Mouse (Mus musculus) neural tube, embryonic 14.5 days (tissue): ENCODE measurements around the gene Mtfp1. TPM values are rescaled to one million over a fixed set of nuclear protein-coding genes. Genes with fewer than 3 reads are reported as not detected.

Source experiments
- ATAC-seq: fragments of 200-750 bp; cut with Nextera tagmentation; 2 replicates; pipeline ENCODE4 v1.8.0; 2017; ENCODE audit warnings: low read depth, mild to moderate bottlenecking, moderate TSS enrichment, moderate library complexity
- H3K27ac ChIP-seq: fragments of 300-500 bp; sonication (generic); 2 replicates; pipeline ENCODE4 v1.5.1; 2014; ENCODE audit warnings: low read depth, mild to moderate bottlenecking, control low read depth, low read length, moderate library complexity, mixed read lengths
- H3K27me3 ChIP-seq: fragments of 300-500 bp; sonication (generic); 2 replicates; pipeline ENCODE4 v1.6.1; 2014; ENCODE audit warnings: low read length; ENCODE audit not compliant: control insufficient read depth, insufficient read depth
- H3K36me3 ChIP-seq: fragments of 300-500 bp; sonication (generic); 2 replicates; pipeline ENCODE4 v1.6.1; 2014; ENCODE audit warnings: low read length, mixed read lengths; ENCODE audit not compliant: control insufficient read depth, insufficient read depth
- H3K4me1 ChIP-seq: fragments of 300-500 bp; sonication (generic); 2 replicates; pipeline ENCODE4 v1.6.1; 2014; ENCODE audit warnings: low read length; ENCODE audit not compliant: control insufficient read depth, insufficient read depth
- H3K4me2 ChIP-seq: fragments of 300-500 bp; sonication (generic); 2 replicates; pipeline ENCODE4 v1.6.1; 2014; ENCODE audit warnings: mild to moderate bottlenecking, low read depth, low read length, control low read depth
- H3K4me3 ChIP-seq: fragments of 300-500 bp; sonication (generic); 2 replicates; pipeline ENCODE4 v1.5.1; 2014; ENCODE audit warnings: low read depth, low read length, control low read depth, mixed read lengths
- H3K9ac ChIP-seq: fragments of 300-500 bp; sonication (generic); replicated peaks from 2 replicates; pipeline ENCODE4 v1.6.1; 2014; ENCODE audit warnings: low read depth, mild to moderate bottlenecking, control low read depth, low read length, mixed read lengths
- H3K9me3 ChIP-seq: fragments of 300-500 bp; sonication (generic); 2 replicates; pipeline ENCODE4 v1.6.1; 2016; ENCODE audit warnings: low read length; ENCODE audit not compliant: control insufficient read depth
- WGBS: fragments of 180-500 bp; shearing (Covaris S2); extraction: QIAGEN DNeasy Blood & Tissue Kit; methylation state at CpG from one replicate; pipeline ENCODE4 v1.1.7; 2014; 5-methylcytosine and 5-hydroxymethylcytosine counted together
- polyA plus RNA-seq: library from polyadenylated mRNA; unstranded; fragments of >200 nt; fragmentation: Nextera tagmentation; extraction: Ambion mirVana; gene quantifications from 2 replicates; pipeline ENCODE4 v1.2.1, GENCODE M21; 2014

Mtfp1 gene
- polyA plus RNA-seq, result 8.4 and 12.3 TPM in 2 replicates

DNA sequence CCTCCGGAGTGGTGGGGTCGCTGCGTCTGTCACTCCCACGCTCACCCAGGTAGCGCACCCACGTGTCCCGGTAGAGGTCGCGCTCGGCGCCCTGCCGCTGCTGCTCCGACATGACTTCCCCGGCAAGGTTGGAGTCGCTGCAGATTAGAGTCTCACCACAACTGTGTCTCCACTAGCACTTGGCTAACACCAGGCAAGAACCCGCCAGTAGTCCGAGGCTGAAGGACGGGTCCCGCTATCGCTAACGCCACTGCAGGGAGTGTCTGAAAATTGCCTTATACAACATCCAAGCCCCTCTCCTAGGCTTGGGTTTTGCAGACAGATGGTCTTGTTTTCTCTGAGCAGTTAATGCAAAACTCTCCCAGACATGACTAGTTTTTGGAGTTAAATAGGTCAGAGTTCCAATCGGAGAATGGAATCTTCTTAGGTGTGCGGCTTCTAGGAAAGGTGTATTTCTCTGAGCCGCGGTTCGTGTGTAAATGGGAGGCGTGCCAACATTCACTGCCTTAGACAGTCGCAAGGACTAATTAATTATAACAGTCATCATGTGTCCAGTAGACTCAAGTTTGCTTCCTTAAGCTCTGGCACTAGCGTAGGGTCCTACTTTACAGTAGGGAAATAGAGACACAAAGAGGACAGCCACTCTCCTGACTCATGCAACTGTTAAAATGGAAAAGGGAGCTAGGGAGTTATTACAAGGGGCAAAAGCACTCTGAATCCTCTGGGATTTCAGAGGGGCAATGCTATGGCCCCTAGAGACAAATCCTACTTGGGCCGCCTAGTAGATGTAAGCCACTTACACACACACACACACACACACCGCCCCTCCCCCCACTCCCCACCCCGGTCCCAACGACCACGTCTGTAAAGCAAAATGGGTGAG is at the start of gene Mtfp1:
Gene Mtfp1, minus strand, starts transcription at position 275 of the 883 bp plus-strand sequence.
- peak within 1 kb of the TSS; percentile 64 for H3K27ac ChIP-seq
- H3K4me3 ChIP-seq, result peak within 1 kb of the TSS; percentile 41
- no peaks in the 10 kb centered on the region for H3K36me3 ChIP-seq
- peak within 1 kb of the TSS; percentile 37 for H3K9ac ChIP-seq
- peak; percentile 28; the same call in 1 of the 2 replicates for ATAC-seq
- no peaks in the 10 kb centered on the region for H3K9me3 ChIP-seq
- WGBS, result 8% methylated on average over 33 of the region's 34 CpGs
- peak within 1 kb of the TSS; percentile 77 for H3K4me2 ChIP-seq
- peaks cover 10% of the 10 kb centered on the region for H3K4me1 ChIP-seq
- H3K27me3 ChIP-seq, result no peaks in the 10 kb centered on the region

- H3K4me3 ChIP-seq, result no peak overlapping the region
- ATAC-seq, result no peak
- H3K4me1 ChIP-seq, result no peaks in the 10 kb centered on the region
- H3K9ac ChIP-seq, result no peak overlapping the region
- H3K4me2 ChIP-seq, result no peak overlapping the region
- WGBS, result 87% methylated on average over 21 of the region's 21 CpGs
- no peaks in the 10 kb centered on the region for H3K27me3 ChIP-seq
- H3K36me3 ChIP-seq, result peaks cover 48% of the 10 kb centered on the region
- H3K27ac ChIP-seq, result no peak overlapping the region
- no peaks in the 10 kb centered on the region for H3K9me3 ChIP-seq
Observed at GRCm38 (mm10) chr11:4143281-4144062, 48.2 kb upstream of the Mtfp1 start.

GRCm38 (mm10) chr11:4142352-4142751 is 47.1 kb upstream of the Mtfp1 start:
- no peak overlapping the region for H3K4me2 ChIP-seq
- H3K36me3 ChIP-seq, result peaks cover 50% of the 10 kb centered on the region
- no peak overlapping the region for H3K27ac ChIP-seq
- H3K27me3 ChIP-seq, result no peaks in the 10 kb centered on the region
- WGBS, result 93% methylated on average over 4 of the region's 4 CpGs
- no peaks in the 10 kb centered on the region for H3K9me3 ChIP-seq
- ATAC-seq, result no peak
- H3K4me1 ChIP-seq, result peaks cover under 1% of the 10 kb centered on the region
- no peak overlapping the region for H3K4me3 ChIP-seq
- H3K9ac ChIP-seq, result 0 out of 2 replicates have a peak overlapping the region, but pooled peaks have one; percentile 7

GRCm38 (mm10) chr11:4141505-4141904 is 46.3 kb upstream of the Mtfp1 start:
- Histone ChIP-seq H3K9ac (no peak overlapping the region), H3K27ac (no peak overlapping the region), H3K4me2 (no peak overlapping the region), H3K4me3 (no peak overlapping the region), H3K36me3 (peaks cover 50% of the 10 kb centered on the region), H3K9me3 (no peaks in the 10 kb centered on the region), H3K4me1 (peaks cover 7% of the 10 kb centered on the region), H3K27me3 (no peaks in the 10 kb centered on the region)
- ATAC-seq, result no peak

DNA sequence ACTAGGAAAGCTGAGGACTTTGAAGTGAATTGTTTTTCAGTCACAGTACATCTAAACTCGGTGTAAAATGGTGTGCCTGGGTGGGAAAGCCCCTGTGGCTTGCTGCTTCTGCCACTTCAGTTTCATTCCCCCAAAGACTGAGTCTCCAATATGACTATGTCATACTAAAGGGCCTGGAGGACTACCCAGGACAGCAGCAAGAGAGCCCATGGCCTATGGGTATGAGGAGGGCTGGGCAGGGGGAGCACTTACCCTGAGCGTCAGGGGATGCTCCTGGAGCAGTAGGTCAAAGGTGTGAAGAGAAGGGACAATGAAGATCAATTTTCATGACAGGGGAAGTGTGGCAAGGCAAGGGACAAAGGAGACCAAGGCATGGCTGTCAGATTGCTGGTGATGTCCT is 43.7 kb upstream of the Mtfp1 start:
- no peak overlapping the region for H3K27ac ChIP-seq
- 43% methylated on average over 2 of the region's 2 CpGs for WGBS
- no peak overlapping the region for H3K4me3 ChIP-seq
- H3K9me3 ChIP-seq, result no peaks in the 10 kb centered on the region
- peaks cover 19% of the 10 kb centered on the region for H3K4me1 ChIP-seq
- no peak for ATAC-seq
- no peak overlapping the region for H3K9ac ChIP-seq
- H3K36me3 ChIP-seq, result peaks cover 48% of the 10 kb centered on the region
- H3K4me2 ChIP-seq, result no peak overlapping the region
- H3K27me3 ChIP-seq, result no peaks in the 10 kb centered on the region

DNA sequence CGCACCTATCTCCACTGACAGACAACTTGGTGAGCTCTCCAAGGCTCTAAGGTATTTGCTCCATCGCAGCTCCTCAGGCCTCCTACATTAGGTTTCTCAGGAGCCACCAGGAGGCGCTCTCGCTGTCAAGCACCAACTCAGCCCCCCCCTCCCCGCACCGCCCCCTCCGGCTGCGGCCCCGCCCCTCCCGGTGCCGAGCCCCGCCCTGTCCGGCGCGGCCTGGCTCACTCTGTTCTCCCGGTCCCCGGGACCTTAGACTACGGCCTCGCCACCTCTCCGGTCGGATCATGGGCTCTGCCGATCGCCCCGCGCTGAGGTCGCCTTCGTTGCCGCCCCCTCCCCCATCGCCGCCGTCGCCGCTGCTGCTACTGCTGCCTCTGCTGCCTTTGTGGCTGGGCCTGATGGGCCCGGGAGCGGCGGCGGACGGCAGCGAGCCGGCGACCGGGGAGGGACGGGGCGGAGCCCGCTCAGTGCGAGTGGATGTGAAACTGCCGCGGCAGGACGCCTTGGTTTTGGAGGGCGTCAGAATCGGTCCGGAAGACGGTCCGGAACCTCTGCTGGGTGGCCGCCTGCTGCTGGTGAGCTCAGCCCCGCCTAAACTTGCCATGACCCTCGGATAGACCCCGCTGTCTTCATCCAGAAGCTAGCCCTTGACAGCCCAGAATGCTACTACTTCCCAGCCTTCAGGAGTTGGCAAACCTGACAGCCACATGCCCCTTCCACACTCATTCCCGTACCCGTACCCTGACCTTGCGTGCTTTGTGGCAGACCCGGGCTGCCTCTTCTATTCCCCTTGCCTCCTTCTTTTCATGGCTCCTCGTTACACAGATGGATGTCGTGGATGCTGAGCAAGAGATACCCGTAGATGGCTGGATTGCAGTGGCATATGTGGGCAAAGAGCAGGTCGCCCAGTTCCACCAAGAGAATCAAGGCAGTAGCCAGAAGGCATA is 40.0 kb upstream of the Mtfp1 start, which contains the start of gene Rnf215:
Gene Rnf215, plus strand, starts transcription at position 217 of the 950 bp plus-strand sequence.
- Histone ChIP-seq H3K4me1 (peaks cover 19% of the 10 kb centered on the region), H3K4me3 (peak within 1 kb of the TSS; percentile 93), H3K4me2 (peak within 1 kb of the TSS; percentile 66), H3K9me3 (no peaks in the 10 kb centered on the region), H3K27me3 (no peaks in the 10 kb centered on the region), H3K9ac (peak within 1 kb of the TSS; percentile 98), H3K27ac (peak within 1 kb of the TSS; percentile 92), H3K36me3 (peaks cover 13% of the 10 kb centered on the region)
- peak; percentile 90 for ATAC-seq
- 2% methylated on average over 63 of the region's 66 CpGs for WGBS

GRCm38 (mm10) chr11:4134400-4134799 is 39.2 kb upstream of the Mtfp1 start:
- no peaks in the 10 kb centered on the region for H3K9me3 ChIP-seq
- peak overlapping the region; percentile 66; the same call in 1 of the 2 replicates for H3K4me2 ChIP-seq
- no peak; the same call in 1 of the 2 replicates for ATAC-seq
- no peak overlapping the region for H3K4me3 ChIP-seq
- no peaks in the 10 kb centered on the region for H3K27me3 ChIP-seq
- H3K27ac ChIP-seq, result no peak overlapping the region
- 65% methylated on average over 6 of the region's 6 CpGs for WGBS
- no peak overlapping the region for H3K9ac ChIP-seq
- H3K4me1 ChIP-seq, result peaks cover 19% of the 10 kb centered on the region
- peaks cover 5% of the 10 kb centered on the region; the same call in 1 of the 2 replicates for H3K36me3 ChIP-seq

DNA sequence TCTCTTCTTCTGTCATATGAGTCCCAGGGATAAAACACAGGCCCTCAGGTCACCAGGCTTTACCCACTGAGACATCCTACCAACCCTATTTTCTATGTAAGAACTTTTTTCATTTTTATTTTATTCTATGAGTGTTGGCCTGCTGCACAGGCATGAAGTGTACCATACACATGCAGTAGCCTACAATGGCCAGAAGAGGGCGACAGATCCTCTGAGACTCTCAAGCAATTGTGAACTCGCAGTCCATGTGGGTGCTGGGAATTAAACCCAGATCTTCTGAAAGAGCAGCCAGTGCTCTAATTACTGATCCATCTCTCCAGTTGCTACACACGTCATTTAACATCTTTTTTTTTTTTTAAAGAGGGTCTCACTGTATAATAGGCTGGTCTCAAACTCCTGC is 38.2 kb upstream of the Mtfp1 start:
- ATAC-seq, result no peak

More for the DNA sequence above, 38.2 kb upstream of the Mtfp1 start:
- no peak overlapping the region for H3K9ac ChIP-seq
- H3K4me1 ChIP-seq, result peaks cover 19% of the 10 kb centered on the region
- no peaks in the 10 kb centered on the region for H3K9me3 ChIP-seq
- H3K4me2 ChIP-seq, result no peak overlapping the region
- 55% methylated on average over 3 of the region's 3 CpGs for WGBS
- no peaks in the 10 kb centered on the region for H3K27me3 ChIP-seq
- H3K36me3 ChIP-seq, result 0 out of 2 replicates have a peak, but pooled peaks cover 3% of the 10 kb centered on the region
- H3K4me3 ChIP-seq, result no peak overlapping the region
- no peak overlapping the region for H3K27ac ChIP-seq
